Mouse (Mus musculus) left cerebral cortex, postnatal 36 days (tissue): ENCODE measurements around the gene Gm3685. TPM values are rescaled to one million over a fixed set of nuclear protein-coding genes. Genes with fewer than 3 reads are reported as not detected.
"Not testable (repeated sequence)": the region's sequence is repeated elsewhere in the genome, so short reads cannot be mapped to it uniquely, and the experiment has no call there.

Experiments
- DNase-seq, 2 experiments: peaks; one replicate each; pipeline ENCODE4 v3.0.0; 2021 to 2022; ENCODE audit warnings: low spot score in 2 of 2, mixed read lengths in 1 of 2
- intact Hi-C: fragments of 180-260 bp; cut with DNase I; formaldehyde crosslinking; loops from one replicate; pipeline ENCODE4 v1.15.1; 2025
- total RNA-seq, 2 experiments: library from RNA; stranded (reverse); gene quantifications; 2 replicates each; pipeline ENCODE4 v1.2.3; 2021

The Gm3685 gene
- total RNA-seq, result not detected

- intact Hi-C loops, DNase-seq: not testable (repeated sequence)
These were observed at the start of gene Gm3685 for GRCm38 (mm10) chr14:7044870-7045269. TSS of gene Gm3685 (minus strand) at chr14:7044970.

- peak; percentile 28 to 30 for DNase-seq
- intact Hi-C loops, result not testable (repeated sequence)
These were observed 17.7 kb downstream of the Gm3685 start, which contains the start of gene Gm10406 for GRCm38 (mm10) chr14:7026781-7027749. TSS of gene Gm10406 (minus strand) at chr14:7027449.

GRCm38 (mm10) chr14:7026274-7026673, 18.5 kb downstream of the Gm3685 start:
- DNase-seq, result peak; percentile 3 to 14
- intact Hi-C loops, result not testable (repeated sequence)

Other genes starting within 250 kb of the Gm3685 start
- gene Gm3642, start 204.7 kb downstream of the Gm3685 start, total RNA-seq, result under 1 TPM; 0.27 to 0.57 TPM
- gene Gm3667, start 155.0 kb downstream of the Gm3685 start, total RNA-seq, result 1 to 10 TPM; 1.3 to 1.6 TPM
- gene Gm6356, start 71.2 kb downstream of the Gm3685 start, total RNA-seq, result not detected
- under 1 TPM; 0.22 to 0.41 TPM for gene Gm10406, start 17.5 kb downstream of the Gm3685 start, total RNA-seq
- gene Gm3696, start 55.7 kb upstream of the Gm3685 start, total RNA-seq, result 1 to 10 TPM; 2.1 to 2.6 TPM
- not detected for gene Gm6676, start 80.4 kb upstream of the Gm3685 start, total RNA-seq
- 1 to 10 TPM; 1.3 to 2.0 TPM for gene Gm3512, start 129.6 kb upstream of the Gm3685 start, total RNA-seq
- gene Gm16434, start 149.6 kb upstream of the Gm3685 start, total RNA-seq, result not detected
- not detected for gene Gm3727, start 219.7 kb upstream of the Gm3685 start, total RNA-seq